Mouse (Mus musculus): ENCODE results near the gene Setx.

Setx gene

GRCm38 (mm10) chr2:29222302-29222701 is 98.3 kb downstream of the Setx start:
- WGBS, result 28% methylated on average over 4 of the region's 4 CpGs

- WGBS, result 55% methylated on average over 7 of the region's 7 CpGs
Measured at GRCm38 (mm10) chr2:29223591-29224262, 99.7 kb downstream of the Setx start.

GRCm38 (mm10) chr2:29226671-29227070 is 102.7 kb downstream of the Setx start:
- 66% methylated on average over 4 of the region's 4 CpGs for WGBS

GRCm38 (mm10) chr2:29230191-29230835 is 106.3 kb downstream of the Setx start:
- 54% methylated on average over 9 of the region's 9 CpGs for WGBS
